Mouse (Mus musculus) stomach, embryonic 16.5 days (tissue): ENCODE data around the gene Dennd6b. TPM values are rescaled to one million over a fixed set of nuclear protein-coding genes. Genes with fewer than 3 reads are reported as not detected.

Source experiments
- ATAC-seq: fragments of 200-750 bp; cut with Nextera tagmentation; 2 replicates; pipeline ENCODE4 v1.8.0; 2017; ENCODE audit warnings: moderate number of reproducible peaks, moderate TSS enrichment; ENCODE audit not compliant: insufficient read depth, low FRiP score
- H3K27ac ChIP-seq: fragments of 300-500 bp; sonication (generic); 2 replicates; pipeline ENCODE4 v1.5.1; 2014; ENCODE audit warnings: low read length
- H3K27me3 ChIP-seq: fragments of 300-500 bp; sonication (generic); 2 replicates; pipeline ENCODE4 v1.6.1; 2014; ENCODE audit warnings: low read length, control low read depth, mixed read lengths; ENCODE audit not compliant: control insufficient read depth, insufficient read depth
- H3K36me3 ChIP-seq: fragments of 300-500 bp; sonication (generic); 2 replicates; pipeline ENCODE4 v1.6.1; 2014; ENCODE audit warnings: low read length; ENCODE audit not compliant: control insufficient read depth, insufficient read depth
- H3K4me1 ChIP-seq: fragments of 300-500 bp; sonication (generic); 2 replicates; pipeline ENCODE4 v1.6.1; 2014; ENCODE audit warnings: low read length, control low read depth, mixed read lengths; ENCODE audit not compliant: control insufficient read depth, insufficient read depth
- H3K4me2 ChIP-seq: fragments of 300-500 bp; sonication (generic); 2 replicates; pipeline ENCODE4 v1.6.1; 2014; ENCODE audit warnings: low read depth, low read length, mixed read lengths
- H3K4me3 ChIP-seq: fragments of 300-500 bp; sonication (generic); replicated peaks from 2 replicates; pipeline ENCODE4 v1.5.1; 2014; ENCODE audit warnings: mild to moderate bottlenecking, low read length
- H3K9ac ChIP-seq: fragments of 300-500 bp; sonication (generic); 2 replicates; pipeline ENCODE4 v1.6.1; 2014; ENCODE audit warnings: low read length
- H3K9me3 ChIP-seq: fragments of 300-500 bp; sonication (generic); replicated peaks from 2 replicates; pipeline ENCODE4 v1.6.1; 2016; ENCODE audit warnings: low read length, control low read depth; ENCODE audit not compliant: control insufficient read depth
- WGBS: fragments of 180-500 bp; shearing (Covaris S2); extraction: QIAGEN DNeasy Blood & Tissue Kit; methylation state at CpG from one replicate; pipeline ENCODE4 v1.1.7; 2014; 5-methylcytosine and 5-hydroxymethylcytosine counted together
- microRNA-seq: library from miRNA; unstranded; fragments of <30 nt; microRNA quantifications from one replicate; pipeline ENCODE4, GENCODE M21; 2016
- polyA plus RNA-seq: library from polyadenylated mRNA; unstranded; fragments of >200 nt; fragmentation: Nextera tagmentation; extraction: Ambion mirVana; gene quantifications from 2 replicates; pipeline ENCODE4 v1.2.1, GENCODE M21; 2015

Gene Dennd6b
- polyA plus RNA-seq, 1 experiment from 2014 or later = 13.4 TPM

GRCm38 (mm10) chr15:89136461-89137155, 59.7 kb downstream of the Dennd6b start:
- Histone ChIP-seq H3K9ac (no peak overlapping the region), H3K36me3 (no peaks in the 10 kb centered on the region), H3K4me3 (no peak overlapping the region), H3K9me3 (no peaks in the 10 kb centered on the region), H3K27me3 (peaks cover 20% of the 10 kb centered on the region), H3K27ac (no peak overlapping the region), H3K4me2 (no peak overlapping the region), H3K4me1 (peaks cover 5% of the 10 kb centered on the region)
- WGBS = 88% methylated on average over 5 of the region's 5 CpGs
- no peak for ATAC-seq

Small RNA genes within 50 kb of the gene (microRNA-seq; reads per million reads assigned to microRNA genes)
- gene Mir6958 = 1.7 reads per million, percentile 2 among the genes with 10 or more reads in this experiment
- gene Mir7118 = 0.50 reads per million

Other genes starting within 250 kb of the Dennd6b start
- not detected in 2 replicates for gene Ttll8, start 242.1 kb downstream of the Dennd6b start, polyA plus RNA-seq
- gene Mlc1, start 217.5 kb downstream of the Dennd6b start, polyA plus RNA-seq = not detected in 2 replicates
- gene Mov10l1, start 213.6 kb downstream of the Dennd6b start, polyA plus RNA-seq = not detected in 2 replicates
- gene Panx2, start 136.8 kb downstream of the Dennd6b start, polyA plus RNA-seq = 0.40 and 1.2 TPM in 2 replicates
- gene Trabd, start 121.4 kb downstream of the Dennd6b start, polyA plus RNA-seq = 59.9 and 70.2 TPM in 2 replicates
- gene Selenoo, start 107.4 kb downstream of the Dennd6b start, polyA plus RNA-seq = 13.4 and 15.0 TPM in 2 replicates
- 13.2 and 13.5 TPM in 2 replicates for gene Tubgcp6, start 73.4 kb downstream of the Dennd6b start, polyA plus RNA-seq
- 23.7 and 26.0 TPM in 2 replicates for gene Hdac10, start 67.8 kb downstream of the Dennd6b start, polyA plus RNA-seq
- gene Mapk12, start 55.8 kb downstream of the Dennd6b start, polyA plus RNA-seq = 3.6 and 6.0 TPM in 2 replicates
- 5.1 and 6.0 TPM in 2 replicates for gene Mapk11, start 46.9 kb downstream of the Dennd6b start, polyA plus RNA-seq
- gene Plxnb2, start 15.7 kb downstream of the Dennd6b start, polyA plus RNA-seq = 153 and 178 TPM in 2 replicates
- gene Ppp6r2, start 15.1 kb upstream of the Dennd6b start, polyA plus RNA-seq = 20.2 and 24.4 TPM in 2 replicates
- gene Sbf1, start 118.8 kb upstream of the Dennd6b start, polyA plus RNA-seq = 47.6 and 49.5 TPM in 2 replicates
- gene Adm2, start 126.2 kb upstream of the Dennd6b start, polyA plus RNA-seq = 0.71 and 0.99 TPM in 2 replicates
- gene Miox, start 137.9 kb upstream of the Dennd6b start, polyA plus RNA-seq = 0.54 and 0.66 TPM in 2 replicates
- gene Lmf2, start 159.2 kb upstream of the Dennd6b start, polyA plus RNA-seq = 66.9 and 79.1 TPM in 2 replicates
- 150 and 166 TPM in 2 replicates for gene Ncaph2, start 159.2 kb upstream of the Dennd6b start, polyA plus RNA-seq
- 6.0 and 6.1 TPM in 2 replicates for gene Sco2, start 177.3 kb upstream of the Dennd6b start, polyA plus RNA-seq
- 1.3 and 1.4 TPM in 2 replicates for gene Tymp, start 180.5 kb upstream of the Dennd6b start, polyA plus RNA-seq
- 0.54 and 0.94 TPM in 2 replicates for gene Odf3b, start 182.8 kb upstream of the Dennd6b start, polyA plus RNA-seq
- 0.04 TPM in 1 of 2 replicates, not detected in the other for gene Klhdc7b, start 188.4 kb upstream of the Dennd6b start, polyA plus RNA-seq
- not detected in 2 replicates for gene Syce3, start 214.0 kb upstream of the Dennd6b start, polyA plus RNA-seq
- gene Cpt1b, start 229.4 kb upstream of the Dennd6b start, polyA plus RNA-seq = 0.52 and 4.8 TPM in 2 replicates
- gene C730034F03Rik, start 233.1 kb upstream of the Dennd6b start, polyA plus RNA-seq = 2.8 and 3.5 TPM in 2 replicates
- gene Gm44502, start 233.2 kb upstream of the Dennd6b start, polyA plus RNA-seq = not detected in 2 replicates
- 42.2 and 49.2 TPM in 2 replicates for gene Chkb, start 233.4 kb upstream of the Dennd6b start, polyA plus RNA-seq